Mouse (Mus musculus) liver, embryonic 14.5 days (tissue): ENCODE results near the gene Slc38a1. TPM values are rescaled to one million over a fixed set of nuclear protein-coding genes. Genes with fewer than 3 reads are reported as not detected.

ENCODE experiments used
- ATAC-seq: fragments of 200-750 bp; cut with Nextera tagmentation; 2 replicates; pipeline ENCODE4 v1.8.0; 2017; ENCODE audit warnings: moderate number of reproducible peaks, mild to moderate bottlenecking, moderate library complexity; ENCODE audit not compliant: insufficient read depth
- DNase-seq, 3 experiments: peaks; one replicate each; pipeline ENCODE4 v3.0.0-alpha.2; 2012 to 2013; ENCODE audit warnings: low read depth in 3 of 3, low spot score in 3 of 3
- H3K27ac ChIP-seq: fragments of 300-500 bp; sonication (generic); 2 replicates; pipeline ENCODE4 v1.5.1; 2014; ENCODE audit warnings: moderate library complexity, mild to moderate bottlenecking, control low read depth, inconsistent platforms
- H3K27me3 ChIP-seq: fragments of 300-500 bp; sonication (generic); 2 replicates; pipeline ENCODE4 v1.6.1; 2014; ENCODE audit warnings: mild to moderate bottlenecking, low read length, moderate library complexity; ENCODE audit not compliant: control insufficient read depth, insufficient read depth
- H3K36me3 ChIP-seq: fragments of 300-500 bp; sonication (generic); replicated peaks from 2 replicates; pipeline ENCODE4 v1.6.1; 2014; ENCODE audit warnings: low read depth; ENCODE audit not compliant: control insufficient read depth, insufficient read depth
- H3K4me1 ChIP-seq, 2 experiments: fragments of 200-500 bp in 1 of 2; fragments of 300-500 bp in 1 of 2; sonication (generic) in 1 of 2; replicated peaks; 2 replicates each; pipeline ENCODE4 v1.6.1; 2012 to 2014; ENCODE audit warnings: antibody characterized with exemption in 1 of 2, inconsistent platforms in 1 of 2, low read length in 1 of 2; ENCODE audit not compliant: control insufficient read depth in 2 of 2, insufficient read depth in 2 of 2
- H3K4me2 ChIP-seq: fragments of 300-500 bp; sonication (generic); 2 replicates; pipeline ENCODE4 v1.6.1; 2014; ENCODE audit warnings: low read depth, mild to moderate bottlenecking, control low read depth, moderate library complexity
- H3K4me3 ChIP-seq, 2 experiments: fragments of 200-500 bp in 1 of 2; fragments of 300-500 bp in 1 of 2; sonication (generic) in 1 of 2; 2 replicates each; pipeline ENCODE4 v1.5.1; 2012 to 2014; ENCODE audit warnings: low read depth in 2 of 2, low read length in 2 of 2, mild to moderate bottlenecking in 2 of 2, control low read depth in 1 of 2, inconsistent platforms in 1 of 2, moderate library complexity in 1 of 2; ENCODE audit not compliant: insufficient read depth in 1 of 2
- H3K9ac ChIP-seq: fragments of 300-500 bp; sonication (generic); replicated peaks from 2 replicates; pipeline ENCODE4 v1.6.1; 2014; ENCODE audit warnings: mild to moderate bottlenecking, control low read depth, moderate library complexity
- H3K9me3 ChIP-seq: fragments of 300-500 bp; sonication (generic); 2 replicates; pipeline ENCODE4 v1.6.1; 2016; ENCODE audit warnings: low read length, mixed read lengths; ENCODE audit not compliant: control insufficient read depth
- CTCF ChIP-seq: IDR thresholded peaks from 2 replicates; pipeline ENCODE4 v1.5.1; 2016; ENCODE audit warnings: antibody characterized with exemption, low read depth, control low read depth
- EP300 ChIP-seq: IDR thresholded peaks from 2 replicates; pipeline ENCODE4 v1.6.1; 2016; ENCODE audit warnings: antibody characterized with exemption, low read depth
- WGBS: fragments of 180-500 bp; shearing (Covaris S2); extraction: QIAGEN DNeasy Blood & Tissue Kit; methylation state at CpG from one replicate; pipeline ENCODE4 v1.1.7; 2014; ENCODE audit not compliant: insufficient replicate concordance; 5-methylcytosine and 5-hydroxymethylcytosine counted together
- polyA plus RNA-seq, 2 experiments: library from polyadenylated mRNA; depleted of rRNA in 1 of 2; stranded (reverse) in 1 of 2; unstranded in 1 of 2; fragments of >200 nt; fragmentation: Nextera tagmentation in 1 of 2; extraction: Ambion mirVana in 1 of 2; gene quantifications; 2 replicates each; pipeline versions ENCODE4 v1.2.1 to v1.2.3; 2012 to 2014

Slc38a1 gene
- polyA plus RNA-seq, 2 experiments, result 9.3 to 15.5 TPM

DNA sequence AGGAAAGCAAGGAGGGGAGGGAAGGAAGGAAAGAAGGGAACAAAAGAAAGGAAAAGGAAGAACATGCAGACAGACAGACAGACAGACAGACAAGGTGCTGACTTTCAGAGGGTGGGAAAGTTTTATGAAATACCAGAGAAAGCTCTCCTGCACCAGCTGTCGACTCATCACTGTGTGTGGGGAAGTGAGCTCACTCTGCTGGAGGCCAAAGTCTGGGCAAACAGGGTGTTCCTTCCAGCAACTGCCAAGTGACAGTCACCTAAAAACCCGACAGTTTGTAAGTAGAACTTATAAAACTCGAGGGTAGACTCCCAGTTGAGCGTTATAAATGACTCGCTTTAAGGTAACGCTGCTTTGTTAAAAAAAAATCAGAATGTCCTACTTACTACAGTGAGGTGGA, 21.0 kb downstream of the Slc38a1 start:
- no peak for TF ChIP-seq CTCF
- TF ChIP-seq EP300, result no peak
- no peak overlapping the region for H3K9ac ChIP-seq
- H3K36me3 ChIP-seq, result peaks cover 7% of the 10 kb centered on the region
- H3K27ac ChIP-seq, result no peak overlapping the region
- DNase-seq, result no peak
- H3K4me3 ChIP-seq, result no peak overlapping the region
- WGBS, result 65% methylated on average over 6 of the region's 6 CpGs
- no peak overlapping the region for H3K4me2 ChIP-seq
- no peak for ATAC-seq
- no peaks in the 10 kb centered on the region for H3K9me3 ChIP-seq
- H3K4me1 ChIP-seq, result peaks cover 0 to 2% of the 10 kb centered on the region in 2 experiments; a peak in 1 of 4 replicates
- H3K27me3 ChIP-seq, result no peaks in the 10 kb centered on the region

DNA sequence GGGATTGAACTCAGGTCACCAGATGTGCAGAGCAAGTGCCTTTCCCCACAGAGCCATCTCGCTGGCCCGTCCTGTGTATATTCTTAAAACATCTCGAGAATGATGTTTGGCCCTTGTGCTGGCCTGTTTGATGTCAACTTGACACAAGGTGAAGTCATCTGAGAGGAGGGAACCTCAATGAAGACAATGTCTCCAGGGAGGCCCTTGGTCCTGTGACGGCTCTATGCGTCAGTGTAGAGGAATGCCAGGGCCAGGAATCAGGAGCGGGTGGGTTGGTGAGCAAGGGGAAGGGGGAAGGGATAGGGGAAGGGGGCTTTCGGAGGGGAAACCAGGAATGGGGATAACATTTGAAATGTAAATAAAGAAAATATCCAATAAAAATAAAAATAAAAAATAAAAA, 25.2 kb downstream of the Slc38a1 start:
- no peak for DNase-seq
- Histone ChIP-seq H3K27me3 (no peaks in the 10 kb centered on the region), H3K36me3 (peaks cover 16% of the 10 kb centered on the region), H3K4me3 (no peak overlapping the region), H3K4me1 (peaks cover 0 to 2% of the 10 kb centered on the region in 2 experiments; a peak in 1 of 4 replicates), H3K4me2 (no peak overlapping the region), H3K9me3 (no peaks in the 10 kb centered on the region), H3K9ac (no peak overlapping the region), H3K27ac (no peak overlapping the region)
- ATAC-seq, result no peak
- no peak for TF ChIP-seq EP300
- TF ChIP-seq CTCF, result no peak
- WGBS, result 81% methylated on average over 7 of the region's 7 CpGs

DNA sequence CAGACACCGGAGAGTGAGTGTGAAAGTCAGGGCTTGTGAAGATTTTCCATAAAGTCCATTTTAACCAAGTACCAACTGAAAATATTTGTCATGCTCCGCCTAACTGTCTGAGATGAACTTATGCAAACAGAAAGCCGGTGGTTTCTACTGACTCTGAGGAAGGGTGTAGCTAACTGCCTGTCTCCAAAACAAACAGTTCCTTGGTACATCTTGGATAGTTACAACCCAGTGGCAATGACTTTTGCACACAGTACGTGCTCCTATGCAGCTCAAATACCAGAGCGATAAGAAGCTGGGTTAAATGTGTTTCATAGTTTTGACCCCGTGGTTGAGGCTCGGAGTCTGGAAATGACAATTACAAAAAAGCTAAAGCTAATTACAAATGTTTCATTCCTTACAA, 34.0 kb downstream of the Slc38a1 start:
- H3K36me3 ChIP-seq, result no peaks in the 10 kb centered on the region; the same call in 1 of the 2 replicates
- no peak overlapping the region for H3K9ac ChIP-seq
- ATAC-seq (no peak), DNase-seq (no peak)
- H3K4me3 ChIP-seq, result no peak overlapping the region
- no peak overlapping the region for H3K4me2 ChIP-seq
- 73% methylated on average over 7 of the region's 7 CpGs for WGBS
- H3K4me1 ChIP-seq, result peaks cover 0 to 3% of the 10 kb centered on the region in 2 experiments; a peak in 1 of 4 replicates
- no peaks in the 10 kb centered on the region for H3K9me3 ChIP-seq
- H3K27ac ChIP-seq, result no peak overlapping the region
- TF ChIP-seq CTCF (no peak), EP300 (no peak)
- no peaks in the 10 kb centered on the region for H3K27me3 ChIP-seq

DNA sequence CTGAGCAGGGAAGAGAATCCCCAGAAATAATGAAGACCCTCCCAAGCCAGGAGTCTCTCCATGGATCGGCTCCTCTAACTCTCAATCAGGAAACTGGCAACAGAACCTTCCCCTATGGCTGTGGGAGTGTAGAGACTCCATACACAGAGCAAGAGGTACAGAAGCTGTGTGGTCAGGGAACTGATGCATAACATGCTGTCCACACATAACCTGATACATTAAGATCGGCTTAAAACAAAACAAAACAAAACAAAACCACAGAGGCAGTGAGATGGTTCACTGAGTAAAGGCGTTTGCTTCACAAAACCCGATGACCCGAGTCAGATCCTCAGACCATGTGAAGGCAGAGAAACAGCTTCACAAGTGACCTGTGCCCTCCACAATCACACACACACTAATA, 35.3 kb downstream of the Slc38a1 start:
- 79% methylated on average over 5 of the region's 5 CpGs for WGBS
- Histone ChIP-seq H3K4me2 (no peak overlapping the region), H3K27ac (no peak overlapping the region), H3K36me3 (no peaks in the 10 kb centered on the region; the same call in 1 of the 2 replicates), H3K4me1 (peaks cover 0 to 3% of the 10 kb centered on the region in 2 experiments; a peak in 1 of 4 replicates), H3K9ac (no peak overlapping the region), H3K4me3 (no peak overlapping the region), H3K9me3 (no peaks in the 10 kb centered on the region), H3K27me3 (no peaks in the 10 kb centered on the region)
- TF ChIP-seq CTCF (no peak), EP300 (no peak)
- ATAC-seq (no peak), DNase-seq (no peak)

DNA sequence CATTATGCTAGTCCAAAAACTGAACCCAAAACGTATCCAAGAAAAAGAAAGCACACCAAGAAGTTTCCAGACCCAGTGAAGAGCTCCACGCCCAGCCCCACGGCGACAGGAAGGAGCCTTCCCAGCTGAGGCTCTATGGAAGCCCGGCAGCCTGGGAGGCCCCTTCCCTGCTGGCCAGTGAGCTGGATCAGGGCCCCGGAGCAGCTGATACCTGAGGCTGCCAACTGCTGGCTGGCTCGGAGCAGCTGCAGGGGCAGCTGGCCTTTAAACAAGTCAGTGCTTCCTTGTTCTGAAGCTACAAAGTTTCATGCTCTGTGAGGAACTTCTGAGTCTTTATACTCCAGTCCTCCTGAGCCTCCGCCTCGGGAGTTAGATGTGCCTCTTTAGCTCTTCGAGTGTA, 38.4 kb downstream of the Slc38a1 start:
- TF ChIP-seq EP300 (no peak), CTCF (no peak)
- Histone ChIP-seq H3K9ac (no peak overlapping the region), H3K4me3 (no peak overlapping the region), H3K36me3 (no peaks in the 10 kb centered on the region; the same call in 1 of the 2 replicates), H3K27me3 (no peaks in the 10 kb centered on the region), H3K4me1 (peaks cover 0 to 4% of the 10 kb centered on the region in 2 experiments; a peak in 2 of 4 replicates), H3K4me2 (no peak overlapping the region), H3K27ac (no peak overlapping the region), H3K9me3 (no peaks in the 10 kb centered on the region)
- DNase-seq (no peak), ATAC-seq (no peak)
- 82% methylated on average over 10 of the region's 10 CpGs for WGBS
